ENCODE assay signal across 8 mouse cellular contexts in the genomic region with DNA sequence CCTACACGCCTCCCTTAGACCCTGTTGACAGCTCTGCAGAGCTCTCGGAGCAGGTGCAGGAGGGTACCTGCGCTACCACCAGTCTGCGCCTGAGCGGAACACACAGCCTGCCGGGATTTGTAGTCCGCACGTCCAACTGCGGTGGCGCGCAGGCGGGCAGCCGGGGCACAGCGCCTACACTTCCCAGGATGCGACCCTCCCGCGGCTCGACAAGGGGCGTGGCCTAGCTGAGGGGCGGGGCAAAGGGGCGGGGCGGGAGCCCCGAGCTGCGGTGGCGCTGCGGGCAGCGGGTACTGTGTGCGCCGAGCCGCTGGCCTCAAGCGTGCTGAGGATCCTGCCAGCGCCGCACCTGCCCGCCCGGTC. TPM values are rescaled to one million over a fixed set of nuclear protein-coding genes. Genes with fewer than 3 reads are reported as not detected.
A peak's percentile ranks its signal among the peaks of the same experiment; 100 is the strongest.
DNase-seq lines count a peak whose midpoint lies in the region; ATAC-seq and TF ChIP-seq lines count a peak whose summit lies in the region.

TSS of gene Ablim2 (plus strand) at position 242 of the 363 bp plus-strand sequence.

- peak; percentile 96 for ATAC-seq in hindbrain, embryonic 11.5 days (ENCODE audit: low FRiP score)
- peak; percentile 97 for ATAC-seq in lung, embryonic 16.5 days (ENCODE audit: low read depth)

- TF ChIP-seq POLR2A in thymus, adult 2 months (IDR thresholded peaks at IDR 0.05; ENCODE audit: control insufficient read depth, extremely low read depth, insufficient read depth, low read length, poor library complexity): no peak

- TF ChIP-seq CTCF in thymus, adult 2 months (IDR thresholded peaks at IDR 0.05; ENCODE audit: borderline replicate concordance, control insufficient read depth, extremely low read depth, insufficient read depth, low read length, poor library complexity): 0 out of 2 replicates have a peak, but pooled peaks have one; percentile 37

- no peaks in the 10 kb centered on the region; the same call in 1 of the 2 replicates for H3K4me1 ChIP-seq in hindbrain, embryonic 11.5 days (replicated peaks; ENCODE audit: control insufficient read depth, insufficient read depth, low read length)
- peaks cover 6% of the 10 kb centered on the region; the same call in 1 of the 2 replicates for H3K4me1 ChIP-seq in lung, embryonic 16.5 days (replicated peaks; ENCODE audit: control insufficient read depth, insufficient read depth, low read length)
- peaks cover 14% of the 10 kb centered on the region for H3K4me1 ChIP-seq in thymus, adult 2 months (replicated peaks; ENCODE audit: control insufficient read depth, insufficient read depth, low read length)

- H3K4me3 ChIP-seq in hindbrain, embryonic 11.5 days (ENCODE audit: low read depth, low read length): peak within 1 kb of the TSS; percentile 51
- peak within 1 kb of the TSS; percentile 64 for H3K4me3 ChIP-seq in lung, embryonic 16.5 days (ENCODE audit: low read length)
- peak within 1 kb of the TSS; percentile 53 for H3K4me3 ChIP-seq in thymus, adult 2 months (ENCODE audit: control insufficient read depth, insufficient read depth, low read length)

- no peaks in the 10 kb centered on the region for H3K9me3 ChIP-seq in hindbrain, embryonic 11.5 days (ENCODE audit: control insufficient read depth, low read length)
- H3K9me3 ChIP-seq in lung, embryonic 16.5 days (ENCODE audit: control insufficient read depth, low read length): no peaks in the 10 kb centered on the region

- DNase-seq in MN1 (ENCODE audit: low spot score): peak; percentile 90
- DNase-seq in cerebellum, adult 9-10 months: peak; percentile 97
- DNase-seq in frontal cortex, postnatal 10 days (ENCODE audit: low spot score in 2 of 2): peak; percentile 92 to 94
- peak; percentile 96 for DNase-seq in hindbrain, embryonic 11.5 days (ENCODE audit: low spot score)
- DNase-seq in layer of hippocampus, adult 9-11 months: peak; percentile 97
- DNase-seq in ovary, adult 18-20 months (ENCODE audit: low spot score): peak; percentile 88
- DNase-seq in thymus, adult 2 months: peak; percentile 92

- H3K27ac ChIP-seq in hindbrain, embryonic 11.5 days (ENCODE audit: low read depth, low read length): no peak within 1 kb of the TSS
- no peak within 1 kb of the TSS for H3K27ac ChIP-seq in lung, embryonic 16.5 days (ENCODE audit: low read length)
- H3K27ac ChIP-seq in thymus, adult 2 months (ENCODE audit: control insufficient read depth, insufficient read depth, low read length): no peak within 1 kb of the TSS

- peak within 1 kb of the TSS; percentile 98 for H3K4me2 ChIP-seq in hindbrain, embryonic 11.5 days (replicated peaks; ENCODE audit: low read depth, low read length)
- H3K4me2 ChIP-seq in lung, embryonic 16.5 days (ENCODE audit: low read depth, low read length): peak within 1 kb of the TSS; percentile 100

- peak within 1 kb of the TSS; percentile 60 for H3K9ac ChIP-seq in hindbrain, embryonic 11.5 days (ENCODE audit: low read depth, low read length)
- peak within 1 kb of the TSS; percentile 56 for H3K9ac ChIP-seq in lung, embryonic 16.5 days (ENCODE audit: low read length)

- under 1% methylated on average over 35 of the region's 35 CpGs for WGBS in hindbrain, embryonic 11.5 days
- WGBS in lung, embryonic 16.5 days: under 1% methylated on average over 35 of the region's 35 CpGs
- under 1% methylated on average over 35 of the region's 35 CpGs for WGBS in thymus, adult 2 months

- H3K36me3 ChIP-seq in hindbrain, embryonic 11.5 days (ENCODE audit: control insufficient read depth, insufficient read depth, low read length): no peaks in the 10 kb centered on the region
- no peaks in the 10 kb centered on the region for H3K36me3 ChIP-seq in lung, embryonic 16.5 days (ENCODE audit: control insufficient read depth, insufficient read depth, low read length)
- no peaks in the 10 kb centered on the region for H3K36me3 ChIP-seq in thymus, adult 2 months (ENCODE audit: control insufficient read depth, insufficient read depth, low read length)

- peaks cover 25% of the 10 kb centered on the region for H3K27me3 ChIP-seq in hindbrain, embryonic 11.5 days (ENCODE audit: control insufficient read depth, insufficient read depth, low read length)
- peaks cover 33% of the 10 kb centered on the region for H3K27me3 ChIP-seq in lung, embryonic 16.5 days (ENCODE audit: control insufficient read depth, insufficient read depth, low read depth, low read length)
- no peaks in the 10 kb centered on the region; the same call in 1 of the 2 replicates for H3K27me3 ChIP-seq in thymus, adult 2 months (ENCODE audit: control insufficient read depth, insufficient read depth, low read length)

RNA-seq across cellular contexts. Expression of gene Ablim2, which starts in this region (rescaled TPM):
- 0.60 and 0.82 TPM in 2 replicates for polyA plus RNA-seq in hindbrain, embryonic 11.5 days (2014; fragmentation: Nextera tagmentation; extraction: Ambion mirVana)
- polyA plus RNA-seq in lung, embryonic 16.5 days (2015; fragmentation: Nextera tagmentation; extraction: Ambion mirVana): 0.77 and 1.5 TPM in 2 replicates
- polyA plus RNA-seq in thymus, adult 2 months (2012; rRNA removed): 4.0 and 4.5 TPM in 2 replicates

Comparison
In these comparisons a context has a peak if more than half of its experiments do, and no peak if none do; other contexts are left out.
1. Peak in DNase-seq, ATAC-seq, H3K4me3 ChIP-seq, H3K9ac ChIP-seq and H3K4me2 ChIP-seq in hindbrain, embryonic 11.5 days; RNA of the gene not detected or under 1 TPM.